Mouse (Mus musculus) gonadal fat pad, adult 2 months (tissue): ENCODE data around the gene Nckap1. TPM values are rescaled to one million over a fixed set of nuclear protein-coding genes. Genes with fewer than 3 reads are reported as not detected.
"Not testable (repeated sequence)": the region's sequence is repeated elsewhere in the genome, so short reads cannot be mapped to it uniquely, and the experiment has no call there.

Experiments used
- DNase-seq: peaks from one replicate; pipeline ENCODE4 v3.0.0-alpha.2; 2012; ENCODE audit warnings: low read depth
- polyA plus RNA-seq: library from polyadenylated mRNA; depleted of rRNA; stranded (reverse); fragments of >200 nt; gene quantifications from 2 replicates; pipeline ENCODE4 v1.2.3, GENCODE M21; 2012; rRNA removed

Nckap1 gene
- polyA plus RNA-seq, 1 experiment, result 57.2 TPM

DNA sequence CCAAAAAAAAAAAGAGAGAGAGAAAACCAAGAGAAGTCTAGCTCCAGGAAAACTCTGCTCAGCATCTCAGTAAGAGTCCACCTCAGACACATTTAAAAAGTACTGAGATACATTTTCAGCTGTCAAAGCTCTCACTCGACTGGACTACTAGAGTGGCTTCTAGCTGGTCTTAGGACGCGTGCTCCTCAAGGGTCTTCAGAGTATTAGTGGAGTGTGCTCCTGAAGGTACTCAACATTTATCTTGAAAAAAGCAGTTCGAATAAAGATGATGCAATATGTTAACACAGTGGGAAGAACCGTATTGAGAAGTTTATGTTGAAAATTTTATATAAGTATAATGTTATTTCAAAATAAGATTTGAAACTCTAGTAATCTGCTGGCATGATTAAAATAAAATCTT is 20.4 kb downstream of the Nckap1 start:
- DNase-seq, result no peak

DNA sequence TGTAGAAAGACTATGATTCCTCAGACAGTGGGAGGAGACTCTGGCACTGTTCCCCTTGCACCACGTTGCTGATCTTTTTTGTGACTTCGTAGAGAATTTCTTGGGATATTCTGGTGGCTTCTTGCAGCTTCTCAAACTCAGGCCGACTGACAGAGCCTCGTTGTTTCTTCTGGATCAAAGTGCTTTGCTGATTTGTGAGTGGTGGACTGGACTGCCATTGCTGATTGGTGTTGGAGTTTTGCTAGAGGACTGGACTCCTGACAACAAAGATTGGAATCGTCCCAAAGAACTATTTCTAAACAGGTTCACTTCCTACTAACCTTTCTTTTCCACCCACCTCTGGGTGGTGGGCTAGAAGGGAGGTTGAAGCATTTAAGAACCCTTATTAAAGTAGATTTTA is 21.5 kb downstream of the Nckap1 start:
- DNase-seq, result no peak

DNA sequence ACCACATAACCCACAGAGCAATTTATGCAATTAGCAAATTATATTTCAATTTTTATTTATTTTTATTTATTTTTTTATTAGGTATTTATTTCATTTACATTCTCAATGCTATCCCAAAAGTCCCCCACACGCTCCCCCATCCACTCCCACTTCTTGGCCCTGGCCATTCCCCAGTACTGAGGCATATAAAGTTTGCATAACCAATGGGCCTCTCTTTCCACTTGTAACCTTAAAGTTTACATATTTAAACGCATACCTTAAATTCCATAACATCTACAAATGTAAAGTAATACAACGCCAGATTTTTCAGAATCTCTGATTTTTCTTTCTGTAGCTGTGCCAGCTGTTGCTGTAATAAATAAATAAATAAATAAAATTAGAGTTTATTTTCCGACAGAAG is 26.7 kb downstream of the Nckap1 start:
- no peak for DNase-seq

DNA sequence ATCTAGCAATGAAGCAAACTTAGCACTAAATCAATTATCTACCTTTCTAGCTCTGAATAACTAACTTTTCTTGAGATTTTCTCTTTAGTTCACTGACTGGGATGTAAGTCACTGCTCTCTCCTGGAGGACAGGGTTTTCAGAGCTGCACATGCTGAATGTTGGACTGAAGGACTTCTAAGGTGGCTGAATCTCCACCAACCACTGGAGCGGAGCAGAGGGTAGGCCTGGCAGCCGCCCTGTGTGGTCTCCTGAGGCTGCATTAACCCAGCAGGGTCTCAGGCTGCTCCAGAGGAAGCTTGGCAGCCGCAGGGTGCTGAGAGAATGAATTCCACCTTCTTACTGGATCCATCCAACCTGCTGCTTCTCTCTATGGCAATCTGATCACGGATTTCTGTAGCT is 31.5 kb downstream of the Nckap1 start:
- DNase-seq, result no peak

DNA sequence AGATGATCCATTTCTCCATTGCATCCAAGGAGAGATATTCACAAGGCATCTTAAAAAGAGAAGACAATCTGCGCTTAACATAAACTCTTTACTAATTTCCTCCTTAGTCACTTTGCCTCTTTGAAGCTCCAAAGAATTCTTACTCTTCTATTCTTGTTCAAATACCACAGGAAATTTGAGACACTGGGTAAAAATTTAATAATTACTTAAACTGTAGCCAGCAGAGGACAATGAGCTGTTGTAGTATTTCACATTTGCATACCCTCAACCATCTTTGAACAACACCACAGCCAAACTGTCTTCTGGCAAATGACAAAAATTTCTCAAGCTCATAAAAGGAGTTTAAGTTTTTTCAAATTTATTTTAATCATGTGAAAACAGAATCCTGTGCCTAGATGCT is 33.3 kb downstream of the Nckap1 start:
- no peak for DNase-seq

DNA sequence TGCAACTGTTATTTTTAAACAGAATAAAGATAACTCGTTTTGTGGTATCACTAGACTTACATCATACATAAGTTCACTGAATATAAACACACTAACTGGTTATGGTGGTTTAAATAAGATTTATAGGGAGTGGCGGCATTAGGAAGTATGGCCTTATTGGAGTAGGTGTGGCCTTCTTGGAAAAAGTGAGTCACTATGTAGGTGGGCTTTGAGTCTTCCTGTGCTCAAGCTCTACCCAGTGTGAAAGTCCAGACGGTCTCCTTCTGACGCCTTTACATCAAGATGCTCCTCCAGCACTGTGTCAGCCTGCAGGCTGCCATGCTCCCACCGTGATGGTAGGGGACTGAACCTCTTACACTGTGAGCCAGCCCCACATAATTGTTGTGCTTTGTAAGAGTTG is 38.4 kb downstream of the Nckap1 start:
- no peak for DNase-seq

DNA sequence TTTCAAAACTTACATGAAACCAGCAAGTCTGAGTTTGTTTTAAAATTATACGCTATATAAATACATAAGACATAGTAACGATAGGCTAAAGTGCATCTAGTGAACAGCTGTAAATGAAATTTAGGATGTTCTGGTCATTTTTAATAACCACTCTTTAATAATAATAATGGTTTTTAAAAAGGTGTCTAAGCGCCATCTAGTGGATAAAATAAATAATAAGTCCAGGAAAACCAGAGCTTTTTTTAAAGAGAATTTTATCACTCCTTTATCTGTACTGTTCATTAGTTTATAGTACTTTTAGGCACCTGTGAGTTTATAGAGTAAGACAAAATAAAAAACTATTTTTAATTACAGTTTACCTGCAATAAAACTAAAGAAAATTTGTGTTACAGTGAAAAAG is 44.0 kb downstream of the Nckap1 start:
- DNase-seq, result no peak

DNA sequence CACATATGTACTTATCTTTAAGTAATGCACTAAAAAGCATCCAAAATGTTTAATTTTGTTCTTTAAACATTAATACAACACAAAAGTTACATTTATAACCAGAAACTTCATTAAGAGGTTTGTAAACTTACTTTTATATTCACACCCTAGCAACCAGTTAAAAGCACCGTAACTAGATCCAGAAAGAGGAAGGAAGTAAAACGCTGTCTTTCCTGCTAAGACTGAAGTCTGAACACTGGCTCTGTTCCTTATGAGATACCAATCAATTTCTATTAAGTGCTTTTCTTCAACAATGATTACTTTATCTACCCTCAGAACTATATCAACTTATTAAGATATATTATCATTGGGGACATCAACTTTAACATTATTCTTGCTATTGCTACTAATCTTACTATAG is 44.6 kb downstream of the Nckap1 start:
- no peak for DNase-seq

DNA sequence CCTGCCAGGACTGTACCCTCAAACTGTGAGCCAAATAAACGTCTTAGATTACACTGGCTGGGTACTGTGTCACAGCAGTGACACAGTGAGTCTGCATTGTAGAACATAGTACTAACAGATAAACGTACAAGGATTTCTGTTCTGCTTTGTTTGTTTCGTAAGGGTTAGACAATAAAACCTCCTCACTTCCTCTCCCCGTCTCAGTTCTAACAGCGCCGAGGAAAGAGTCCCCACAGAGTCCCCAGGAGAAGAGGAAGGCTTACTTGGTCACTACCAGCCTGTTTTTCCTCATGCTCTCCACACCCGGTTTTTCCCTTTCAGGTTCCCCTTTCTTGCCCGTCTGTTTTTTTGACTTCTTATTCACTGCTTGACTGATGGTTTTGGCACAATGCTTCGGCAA is 56.9 kb downstream of the Nckap1 start:
- no peak for DNase-seq

DNA sequence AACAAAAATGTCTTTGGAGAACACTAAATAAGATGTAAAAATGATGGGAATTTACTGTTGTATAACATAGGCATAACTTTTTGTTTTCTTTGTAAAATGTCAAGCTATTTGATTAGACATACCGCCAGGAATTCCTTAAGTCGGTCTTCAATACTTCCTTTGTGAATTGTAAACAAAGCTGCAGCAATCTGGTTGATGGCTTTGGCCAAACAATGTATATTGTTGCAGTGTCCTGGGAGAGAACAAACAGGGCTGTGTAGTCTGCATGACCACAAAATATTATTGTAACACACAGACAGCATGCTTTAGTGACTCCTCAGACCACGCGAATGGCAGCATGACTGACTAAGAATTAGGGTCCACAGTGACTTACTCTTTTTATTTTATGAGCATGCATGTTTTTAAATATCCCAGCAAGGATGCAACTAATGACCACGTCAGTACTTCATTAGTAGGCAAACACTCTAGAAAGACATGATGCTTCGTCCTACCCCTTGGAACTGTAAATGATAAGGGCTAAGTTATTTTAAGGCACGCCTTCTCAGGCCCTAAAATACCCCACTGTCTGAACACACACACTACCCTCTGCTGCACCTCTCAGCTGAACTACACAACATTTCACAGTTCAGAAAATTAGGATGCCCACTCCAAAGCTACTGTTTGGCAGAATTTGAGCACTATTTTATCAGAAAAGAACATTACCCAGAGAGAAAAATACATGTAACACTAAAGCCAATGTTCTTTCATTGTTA is 75.0 kb downstream of the Nckap1 start:
- DNase-seq, result no peak

DNA sequence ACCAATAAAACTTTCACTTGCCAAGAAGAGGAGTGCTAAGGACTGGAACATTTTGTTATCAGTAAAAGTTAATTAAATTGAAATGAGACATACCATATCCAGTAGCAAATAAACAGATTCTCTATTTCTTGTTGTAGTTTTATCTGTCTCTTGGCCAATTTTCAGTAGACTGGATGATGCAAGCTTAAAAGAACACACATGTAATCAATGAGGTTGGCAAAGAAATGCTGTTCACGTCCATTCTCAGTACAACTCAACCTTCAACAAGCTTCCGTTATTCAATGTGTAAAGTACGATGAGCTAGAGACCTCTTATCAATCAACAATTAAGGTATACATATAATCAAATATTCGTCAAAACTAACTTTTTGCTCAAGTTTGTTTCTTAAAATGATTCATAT is 79.0 kb downstream of the Nckap1 start:
- DNase-seq, result no peak

DNA sequence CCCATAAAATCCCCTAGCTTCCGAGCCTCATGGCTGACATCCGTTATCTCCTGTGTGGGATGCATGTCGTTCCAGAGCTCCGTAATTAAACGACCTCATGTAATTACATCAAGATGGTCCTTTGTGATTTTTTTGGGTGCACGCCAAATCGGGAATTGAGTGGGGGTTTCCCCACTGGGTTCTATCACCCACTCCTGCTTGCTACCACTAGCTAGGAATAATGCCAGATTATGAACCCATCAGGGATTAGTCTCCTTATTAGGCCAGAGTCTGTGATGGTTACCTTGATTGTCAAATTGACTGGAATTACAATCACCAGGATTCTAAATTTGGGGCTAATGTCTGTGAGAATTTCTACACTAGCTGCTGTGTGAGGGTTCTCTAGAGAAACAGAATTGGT is 85.9 kb downstream of the Nckap1 start:
- not testable (repeated sequence) for DNase-seq

DNA sequence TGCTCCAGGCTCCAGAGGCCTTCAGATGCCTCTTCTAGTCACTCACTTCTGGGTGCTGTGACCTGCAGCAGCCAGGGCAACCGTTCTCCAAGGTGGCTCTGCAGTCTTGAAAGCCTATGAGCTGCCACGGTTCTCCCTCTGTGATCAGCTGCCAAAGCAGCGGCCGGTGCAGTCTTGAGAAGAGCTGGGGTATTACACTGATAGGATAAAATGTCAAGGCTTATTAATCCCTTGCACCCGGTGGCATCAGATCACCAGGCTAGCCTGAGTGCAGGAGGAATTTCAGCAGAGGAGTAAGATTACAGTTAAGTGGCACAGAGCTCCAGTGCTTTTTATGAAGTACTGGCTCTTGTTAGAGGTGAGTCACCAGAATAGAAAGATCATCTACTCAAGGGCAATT is 94.3 kb downstream of the Nckap1 start:
- DNase-seq, result no peak

DNA sequence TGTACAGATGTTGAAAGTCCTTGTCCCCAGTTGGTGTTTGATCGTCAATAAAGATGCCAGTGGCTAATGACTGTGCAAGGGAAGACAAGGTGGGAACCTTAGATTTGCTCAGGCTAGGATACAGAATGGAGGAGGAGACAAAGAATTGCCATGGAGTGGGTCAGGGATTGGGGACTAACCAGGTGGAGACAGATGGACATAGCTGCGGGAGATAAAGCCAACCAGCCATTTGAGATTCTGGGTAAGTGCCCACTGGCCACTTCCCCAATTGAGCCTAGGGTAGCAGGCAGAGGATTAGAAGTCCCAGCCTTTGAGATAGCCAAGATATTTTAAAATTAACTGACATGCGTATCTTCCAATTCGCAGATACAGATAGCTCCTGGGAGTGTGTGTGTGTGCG is 96.2 kb downstream of the Nckap1 start:
- DNase-seq, result no peak

DNA sequence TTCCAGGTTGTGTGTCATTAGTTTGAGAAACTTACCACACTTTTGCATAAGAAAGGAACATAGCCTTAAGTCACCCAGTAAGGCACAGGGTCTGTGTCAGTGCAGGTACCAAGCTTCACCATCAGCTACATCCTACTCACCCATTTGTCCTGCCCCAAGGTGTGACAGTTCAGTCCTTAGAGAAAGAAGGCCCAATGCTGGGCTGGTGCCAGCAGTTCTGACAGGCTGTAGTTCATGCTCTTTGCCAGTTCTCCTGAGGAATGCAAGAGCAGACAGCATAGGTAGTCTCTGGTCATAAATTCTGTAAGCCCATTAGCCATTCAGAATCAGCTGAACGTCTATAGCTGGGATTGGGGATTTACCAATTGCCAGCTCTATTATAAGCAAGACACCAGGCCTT is 105.3 kb downstream of the Nckap1 start:
- no peak for DNase-seq

DNA sequence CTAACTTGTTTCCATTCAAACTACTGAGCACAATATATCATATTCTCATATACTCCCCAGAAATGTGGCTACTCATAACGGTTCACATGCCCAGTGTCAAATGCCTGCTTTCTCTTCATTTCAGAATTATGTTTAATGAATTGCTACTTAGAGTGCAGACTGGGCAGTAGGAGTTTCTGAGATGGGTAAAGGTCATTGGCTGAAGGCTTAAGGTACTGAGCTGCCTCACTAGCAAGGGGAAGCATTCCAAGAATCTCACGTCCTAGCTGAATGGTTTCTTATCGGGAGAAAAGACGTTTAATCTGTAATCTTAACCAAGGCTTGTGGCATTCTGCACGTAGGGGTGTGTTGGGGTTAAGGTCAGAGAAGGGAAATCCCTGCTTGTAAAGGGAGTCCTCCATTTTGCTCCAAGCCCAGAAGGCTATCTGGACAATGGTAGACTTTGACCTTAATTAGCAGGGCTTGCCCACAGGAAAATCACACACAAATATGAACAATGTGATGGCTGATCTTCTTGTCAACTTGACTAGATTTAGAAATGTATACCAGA is 106.9 kb downstream of the Nckap1 start:
- no peak for DNase-seq

DNA sequence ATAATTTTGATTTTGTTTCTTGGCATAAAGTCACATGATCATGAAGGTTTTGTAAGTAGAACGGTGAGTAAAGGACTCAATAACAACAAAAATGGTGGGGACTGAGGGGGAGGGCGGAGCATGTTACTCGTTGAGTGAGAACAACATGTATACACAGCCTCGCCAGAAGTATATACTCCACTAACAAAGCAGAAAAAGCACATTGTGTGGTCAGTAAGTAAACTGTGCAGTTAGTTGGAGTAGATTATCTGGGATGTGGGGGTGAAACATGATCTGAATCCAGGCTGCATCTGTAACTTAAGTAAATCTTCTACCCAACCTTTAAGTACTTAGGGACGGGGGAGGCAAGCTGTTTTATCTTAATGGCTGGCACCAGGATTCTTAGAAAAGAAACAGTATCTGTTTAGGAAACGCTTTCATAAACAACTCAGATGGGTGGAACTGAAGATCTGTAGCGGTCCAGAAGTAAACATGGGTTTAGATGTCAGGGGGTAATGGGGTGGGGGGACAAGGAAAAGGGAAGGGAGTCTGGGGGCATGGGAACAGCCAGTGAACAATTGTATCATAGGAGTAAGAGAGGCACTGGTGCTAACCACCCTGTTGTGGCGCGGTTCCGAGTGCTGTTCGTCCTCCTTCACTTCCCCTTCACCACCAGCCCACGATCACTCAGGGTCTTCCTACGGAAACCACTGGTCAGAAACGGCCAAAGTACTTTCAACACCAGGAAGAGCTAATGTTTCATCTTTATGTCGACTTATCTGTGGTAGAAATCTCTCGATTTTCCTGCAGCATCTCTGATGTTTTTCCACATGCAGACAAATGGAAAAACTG is 115.0 kb downstream of the Nckap1 start:
- DNase-seq, result no peak

DNA sequence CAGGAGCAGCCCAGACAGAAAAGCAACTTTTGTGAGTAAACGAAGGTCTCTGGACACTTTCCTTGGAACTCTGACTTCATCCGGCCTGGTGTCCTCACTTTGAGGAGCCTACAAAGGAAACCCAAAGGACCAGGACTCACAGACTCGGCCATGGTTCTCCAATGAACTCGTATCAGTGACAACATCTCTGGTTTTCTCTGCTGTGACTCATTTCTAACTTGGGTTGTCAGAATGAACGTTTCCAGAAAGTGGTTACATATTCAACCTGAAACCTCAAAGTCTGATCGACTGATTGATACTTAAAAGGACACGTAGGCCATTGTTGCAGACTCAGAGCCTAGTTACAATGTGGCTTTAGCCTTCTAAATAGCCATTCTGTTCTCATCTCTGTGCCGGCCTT is 119.4 kb downstream of the Nckap1 start:
- no peak for DNase-seq

Other genes starting within 250 kb of the Nckap1 start
- gene Frzb, start 133.8 kb downstream of the Nckap1 start, polyA plus RNA-seq, result 0.39 and 0.43 TPM in 2 replicates
- gene Dusp19, start 35.7 kb upstream of the Nckap1 start, polyA plus RNA-seq, result 9.4 and 9.9 TPM in 2 replicates
- 17.1 and 24.2 TPM in 2 replicates for gene Nup35, start 35.9 kb upstream of the Nckap1 start, polyA plus RNA-seq